Mouse (Mus musculus) G1E (cell line): ENCODE measurements around the gene Fpgs.

Experiments
- GATA1 ChIP-seq: IDR thresholded peaks from 2 replicates; pipeline ENCODE4 v1.6.1; 2012; ENCODE audit warnings: borderline replicate concordance, low read length, inconsistent platforms, mixed read lengths
- POLR2AphosphoS5 ChIP-seq: IDR thresholded peaks from 2 replicates; pipeline ENCODE4 v1.6.1; 2012; ENCODE audit warnings: low read depth, low read length, inconsistent platforms; ENCODE audit not compliant: insufficient replicate concordance
- TAL1 ChIP-seq: conservative IDR thresholded peaks from 2 replicates; pipeline ENCODE4 v1.6.1; 2012; ENCODE audit warnings: low read depth, low read length, inconsistent platforms, mixed read lengths

GRCm38 (mm10) chr2:32677683-32678082 lies 26.3 kb downstream of the Fpgs start:
- TF ChIP-seq POLR2AphosphoS5 (no peak), GATA1 (no peak), TAL1 (no peak)
